Mouse (Mus musculus) kidney, postnatal 0 days (tissue): ENCODE results near the gene Usp4. TPM values are rescaled to one million over a fixed set of nuclear protein-coding genes. Genes with fewer than 3 reads are reported as not detected.
"Not testable (repeated sequence)": the region's sequence is repeated elsewhere in the genome, so short reads cannot be mapped to it uniquely, and the experiment has no call there.

Experiments used
- ATAC-seq: fragments of 200-750 bp; cut with Nextera tagmentation; replicated peaks from 2 replicates; pipeline ENCODE4 v1.8.0; 2017; ENCODE audit warnings: low read depth, moderate number of reproducible peaks, moderate TSS enrichment, moderate library complexity; ENCODE audit not compliant: low FRiP score
- DNase-seq: peaks from one replicate; pipeline ENCODE4 v3.0.0-alpha.2; 2016; ENCODE audit warnings: low spot score
- H3K27ac ChIP-seq: fragments of 300-500 bp; sonication (generic); 2 replicates; pipeline ENCODE4 v1.5.1; 2014; ENCODE audit warnings: mild to moderate bottlenecking
- H3K27me3 ChIP-seq: fragments of 300-500 bp; sonication (generic); 2 replicates; pipeline ENCODE4 v1.6.1; 2014; ENCODE audit warnings: low read length, mixed read lengths; ENCODE audit not compliant: insufficient read depth
- H3K36me3 ChIP-seq: fragments of 300-500 bp; sonication (generic); 2 replicates; pipeline ENCODE4 v1.6.1; 2014; ENCODE audit warnings: low read length, mixed read lengths; ENCODE audit not compliant: insufficient read depth
- H3K4me1 ChIP-seq: fragments of 300-500 bp; sonication (generic); replicated peaks from 2 replicates; pipeline ENCODE4 v1.6.1; 2014; ENCODE audit warnings: antibody characterized with exemption, low read length, mixed read lengths; ENCODE audit not compliant: insufficient read depth
- H3K4me2 ChIP-seq: fragments of 300-500 bp; sonication (generic); 2 replicates; pipeline ENCODE4 v1.6.1; 2014; ENCODE audit warnings: mild to moderate bottlenecking, low read length, moderate library complexity, mixed read lengths
- H3K4me3 ChIP-seq: fragments of 300-500 bp; sonication (generic); replicated peaks from 2 replicates; pipeline ENCODE4 v1.5.1; 2014; ENCODE audit warnings: low read depth, low read length
- H3K9ac ChIP-seq: fragments of 300-500 bp; sonication (generic); 2 replicates; pipeline ENCODE4 v1.6.1; 2014; ENCODE audit warnings: low read depth, low read length
- H3K9me3 ChIP-seq: fragments of 300-500 bp; sonication (generic); replicated peaks from 2 replicates; pipeline ENCODE4 v1.6.1; 2016; ENCODE audit warnings: low read length, inconsistent platforms, mixed read lengths
- CTCF ChIP-seq: IDR thresholded peaks from 2 replicates; pipeline ENCODE4 v1.5.1; 2016; ENCODE audit warnings: antibody characterized with exemption, low read depth, mild to moderate bottlenecking, moderate library complexity
- WGBS: fragments of 180-500 bp; shearing (Covaris S2); extraction: QIAGEN DNeasy Blood & Tissue Kit; methylation state at CpG from one replicate; pipeline ENCODE4 v1.1.7; 2014; 5-methylcytosine and 5-hydroxymethylcytosine counted together
- polyA plus RNA-seq: library from polyadenylated mRNA; unstranded; fragments of >200 nt; fragmentation: Nextera tagmentation; extraction: Ambion mirVana; gene quantifications from 2 replicates; pipeline ENCODE4 v1.2.1, GENCODE M21; 2015

The Usp4 gene
- polyA plus RNA-seq, 1 experiment from 2014 or later, result 64.0 TPM

GRCm38 (mm10) chr9:108306571-108306980 is 41.1 kb upstream of the Usp4 start:
- WGBS, result 1% methylated on average over 49 of the region's 51 CpGs
- Histone ChIP-seq H3K27me3 (no peaks in the 10 kb centered on the region), H3K9ac (peak overlapping the region; percentile 97), H3K36me3 (0 out of 2 replicates have a peak, but pooled peaks cover 7% of the 10 kb centered on the region), H3K4me2 (peak overlapping the region; percentile 82), H3K4me1 (peaks cover 18% of the 10 kb centered on the region), H3K27ac (peak overlapping the region; percentile 98), H3K9me3 (no peaks in the 10 kb centered on the region), H3K4me3 (peak overlapping the region; percentile 79)
- ATAC-seq (peak; percentile 83), DNase-seq (peak; percentile 92)
- TF ChIP-seq CTCF, result no peak

DNA sequence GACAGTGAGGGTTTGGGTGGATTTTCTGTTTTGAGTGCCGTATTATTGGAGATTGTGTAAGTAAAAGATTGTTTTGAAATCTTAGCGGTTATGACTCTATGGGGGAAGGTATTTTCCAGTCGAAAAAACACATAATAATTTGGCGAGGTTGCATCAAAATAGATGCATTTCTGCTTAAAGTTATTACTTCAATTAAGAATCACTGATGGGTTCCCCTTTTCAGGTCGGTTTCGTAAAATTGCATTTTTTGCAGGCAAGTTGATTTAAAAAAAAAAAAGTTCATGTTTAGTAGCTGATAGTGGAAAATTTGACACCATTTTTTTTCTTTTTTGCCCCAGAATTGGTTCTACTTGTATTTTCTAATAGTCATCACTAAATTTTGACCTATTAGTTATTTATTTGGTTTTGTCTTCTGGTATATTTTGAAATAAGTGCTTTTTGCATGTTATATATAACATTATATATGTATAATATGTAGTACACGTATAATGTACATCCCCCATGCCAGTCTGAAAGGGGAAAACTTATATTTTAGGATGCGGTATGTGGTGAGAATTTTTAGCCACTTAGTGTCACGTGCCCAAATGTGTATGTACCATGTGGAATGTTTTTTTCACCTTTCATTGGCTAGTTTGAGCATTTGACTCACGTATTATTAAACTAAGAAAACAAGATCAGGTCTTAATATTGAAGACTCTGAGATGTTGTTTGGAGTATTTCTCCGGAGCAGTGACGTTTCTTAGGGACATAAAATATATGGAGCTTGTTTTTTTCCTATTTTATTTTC is 40.4 kb upstream of the Usp4 start:
- DNase-seq (peak; percentile 11), ATAC-seq (no peak)

GRCm38 (mm10) chr9:108308141-108308540 is 39.5 kb upstream of the Usp4 start:
- peak overlapping the region; percentile 82 for H3K4me2 ChIP-seq
- no peaks in the 10 kb centered on the region for H3K36me3 ChIP-seq
- WGBS, result 46% methylated on average over 2 of the region's 2 CpGs
- peak overlapping the region; percentile 79 for H3K4me3 ChIP-seq
- H3K9ac ChIP-seq, result peak overlapping the region; percentile 48; the same call in 1 of the 2 replicates
- TF ChIP-seq CTCF, result no peak
- H3K9me3 ChIP-seq, result no peaks in the 10 kb centered on the region
- DNase-seq (peak; percentile 16), ATAC-seq (no peak)
- H3K27ac ChIP-seq, result no peak overlapping the region
- H3K27me3 ChIP-seq, result no peaks in the 10 kb centered on the region
- peaks cover 18% of the 10 kb centered on the region for H3K4me1 ChIP-seq

More for the DNA sequence above, 40.4 kb upstream of the Usp4 start:
- WGBS, result 3% methylated on average over 12 of the region's 12 CpGs
- no peaks in the 10 kb centered on the region for H3K27me3 ChIP-seq
- 0 out of 2 replicates have a peak, but pooled peaks cover 7% of the 10 kb centered on the region for H3K36me3 ChIP-seq
- H3K9me3 ChIP-seq, result no peaks in the 10 kb centered on the region
- peak overlapping the region; percentile 98 for H3K27ac ChIP-seq
- H3K9ac ChIP-seq, result peak overlapping the region; percentile 97
- H3K4me3 ChIP-seq, result peak overlapping the region; percentile 79
- TF ChIP-seq CTCF, result no peak
- H3K4me1 ChIP-seq, result peaks cover 18% of the 10 kb centered on the region
- H3K4me2 ChIP-seq, result peak overlapping the region; percentile 82

DNA sequence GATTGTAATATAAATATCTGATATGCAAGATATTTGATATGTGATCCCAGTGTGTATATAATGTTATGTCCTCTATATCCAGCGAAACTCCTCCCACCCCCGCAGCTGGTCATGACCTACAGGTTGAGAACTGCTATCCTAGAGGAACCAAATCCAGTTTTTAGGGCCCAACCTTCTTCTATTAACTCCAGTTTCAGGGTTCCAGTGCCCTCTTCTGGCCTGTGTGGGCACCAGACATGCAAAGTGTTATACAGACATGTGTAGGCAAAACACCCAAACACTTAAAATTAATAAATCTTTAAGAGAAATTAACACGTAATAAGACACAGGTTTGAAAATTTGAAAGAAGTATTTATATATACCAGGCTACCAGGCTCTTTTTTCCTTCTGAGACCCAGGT is 30.1 kb upstream of the Usp4 start:
- Histone ChIP-seq H3K27ac (no peak overlapping the region), H3K4me1 (no peaks in the 10 kb centered on the region), H3K9ac (no peak overlapping the region), H3K4me3 (no peak overlapping the region), H3K36me3 (no peaks in the 10 kb centered on the region), H3K27me3 (no peaks in the 10 kb centered on the region), H3K9me3 (no peaks in the 10 kb centered on the region), H3K4me2 (no peak overlapping the region)
- 90% methylated on average over 3 of the region's 3 CpGs for WGBS
- ATAC-seq (no peak), DNase-seq (peak; percentile 25)
- peak; percentile 51 for TF ChIP-seq CTCF

DNA sequence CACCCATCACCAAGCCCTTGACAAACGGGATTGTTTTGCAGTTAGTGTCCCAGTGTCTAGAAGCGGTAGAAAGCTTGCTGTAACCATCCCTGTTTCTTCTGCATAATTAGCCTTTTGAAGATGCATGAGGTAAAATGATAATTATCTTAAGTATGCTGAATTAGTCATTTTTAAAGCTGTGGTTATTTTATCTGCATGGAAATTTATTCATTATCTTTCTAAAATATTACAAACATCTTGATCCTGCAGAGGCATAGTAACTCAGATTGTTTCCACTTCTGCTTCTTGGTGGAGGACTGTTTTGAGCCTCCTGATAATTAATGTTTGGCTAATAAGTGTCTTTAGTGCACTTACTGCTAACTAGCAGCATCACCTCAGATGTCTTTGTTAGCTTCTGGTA is 29.2 kb upstream of the Usp4 start:
- Histone ChIP-seq H3K27me3 (no peaks in the 10 kb centered on the region), H3K27ac (no peak overlapping the region), H3K4me2 (no peak overlapping the region), H3K9ac (no peak overlapping the region), H3K9me3 (no peaks in the 10 kb centered on the region), H3K4me3 (no peak overlapping the region), H3K4me1 (no peaks in the 10 kb centered on the region), H3K36me3 (no peaks in the 10 kb centered on the region)
- no peak for DNase-seq
- no peak for ATAC-seq
- 90% methylated on average over 2 of the region's 2 CpGs for WGBS
- TF ChIP-seq CTCF, result no peak

DNA sequence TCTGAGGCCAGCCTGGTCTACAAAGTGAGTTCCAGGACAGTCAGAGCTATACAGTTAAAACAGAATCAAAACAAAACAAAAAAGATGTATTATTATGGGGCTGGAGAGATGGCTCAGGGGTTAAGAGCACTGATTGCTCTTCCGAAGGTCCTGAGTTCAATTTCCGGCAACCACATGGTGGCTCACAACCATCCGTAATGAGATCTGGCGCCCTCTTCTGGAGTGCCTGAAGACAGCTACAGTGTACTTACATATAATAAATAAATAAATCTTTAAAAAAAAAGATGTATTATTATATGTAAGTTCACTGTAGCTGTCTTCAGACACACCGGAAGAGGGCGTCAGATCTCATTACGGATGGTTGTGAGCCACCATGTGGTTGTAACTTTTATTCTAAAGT is 25.6 kb upstream of the Usp4 start:
- H3K4me1 ChIP-seq, H3K4me3 ChIP-seq, H3K27me3 ChIP-seq, ATAC-seq, DNase-seq, H3K9ac ChIP-seq, H3K27ac ChIP-seq, H3K4me2 ChIP-seq, H3K9me3 ChIP-seq, H3K36me3 ChIP-seq: not testable (repeated sequence)
- TF ChIP-seq CTCF, result peak; percentile 40; the same call in 1 of the 2 replicates
- WGBS, result 92% methylated on average over 7 of the region's 7 CpGs
